Mouse (Mus musculus) brain, embryonic 14.5 days (tissue): ENCODE results near the gene Trappc10. TPM values are rescaled to one million over a fixed set of nuclear protein-coding genes. Genes with fewer than 3 reads are reported as not detected.

Experiments
- DNase-seq: peaks from one replicate; pipeline ENCODE4 v3.0.0-alpha.2; 2011; ENCODE audit warnings: low read depth
- CTCF ChIP-seq: fragments of 200-500 bp; IDR thresholded peaks from 2 replicates; pipeline ENCODE4 v1.5.1; 2012; ENCODE audit warnings: inconsistent platforms, mild to moderate bottlenecking, moderate library complexity, borderline replicate concordance; ENCODE audit not compliant: insufficient read depth, insufficient read length; ENCODE audit errors: extremely low read depth
- POLR2A ChIP-seq: fragments of 200-500 bp; IDR thresholded peaks from 2 replicates; pipeline ENCODE4 v1.6.1; 2012; ENCODE audit warnings: mild to moderate bottlenecking, inconsistent platforms, borderline replicate concordance; ENCODE audit not compliant: poor library complexity, insufficient read depth, insufficient read length, severe bottlenecking; ENCODE audit errors: extremely low read depth
- polyA plus RNA-seq: library from polyadenylated mRNA; depleted of rRNA; stranded (reverse); fragments of >200 nt; gene quantifications from 2 replicates; pipeline ENCODE4 v1.2.3, GENCODE M21; 2012; rRNA removed

Trappc10 gene
- polyA plus RNA-seq, 1 experiment = 65.5 TPM

GRCm38 (mm10) chr10:78159906-78160305 is 84.5 kb downstream of the Trappc10 start:
- DNase-seq = peak; percentile 87
- TF ChIP-seq POLR2A = no peak
- TF ChIP-seq CTCF = peak; percentile 94

GRCm38 (mm10) chr10:78159252-78159878 is 85.1 kb downstream of the Trappc10 start:
- TF ChIP-seq CTCF = no peak
- no peak for TF ChIP-seq POLR2A
- peak; percentile 31 for DNase-seq

DNA sequence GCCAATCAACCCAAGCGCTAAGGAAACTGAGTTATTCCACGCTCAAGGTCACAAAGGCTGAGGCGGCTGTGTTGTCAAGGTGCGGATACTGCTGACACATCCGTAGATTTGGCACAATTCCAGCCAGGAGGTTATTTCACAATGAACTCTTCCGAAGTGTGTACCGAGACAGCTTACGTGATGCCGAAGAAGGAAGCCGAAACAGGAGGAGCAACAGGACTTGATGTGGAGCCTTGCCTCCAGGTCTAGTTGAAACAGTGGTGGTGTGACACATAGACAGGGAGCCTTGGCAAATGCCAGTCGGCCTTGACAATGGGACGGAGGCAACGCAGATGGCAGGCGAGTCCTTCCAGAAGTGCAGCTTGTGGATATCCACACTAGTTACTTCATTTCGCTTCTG is 86.4 kb downstream of the Trappc10 start:
- TF ChIP-seq CTCF (no peak), POLR2A (no peak)
- DNase-seq = no peak

- no peak for TF ChIP-seq POLR2A
- no peak for TF ChIP-seq CTCF
- DNase-seq = no peak
These were observed 87.5 kb downstream of the Trappc10 start for GRCm38 (mm10) chr10:78156926-78157325.

GRCm38 (mm10) chr10:78148834-78149766 is 95.3 kb downstream of the Trappc10 start:
- no peak for DNase-seq
- TF ChIP-seq CTCF (no peak), POLR2A (no peak)

DNA sequence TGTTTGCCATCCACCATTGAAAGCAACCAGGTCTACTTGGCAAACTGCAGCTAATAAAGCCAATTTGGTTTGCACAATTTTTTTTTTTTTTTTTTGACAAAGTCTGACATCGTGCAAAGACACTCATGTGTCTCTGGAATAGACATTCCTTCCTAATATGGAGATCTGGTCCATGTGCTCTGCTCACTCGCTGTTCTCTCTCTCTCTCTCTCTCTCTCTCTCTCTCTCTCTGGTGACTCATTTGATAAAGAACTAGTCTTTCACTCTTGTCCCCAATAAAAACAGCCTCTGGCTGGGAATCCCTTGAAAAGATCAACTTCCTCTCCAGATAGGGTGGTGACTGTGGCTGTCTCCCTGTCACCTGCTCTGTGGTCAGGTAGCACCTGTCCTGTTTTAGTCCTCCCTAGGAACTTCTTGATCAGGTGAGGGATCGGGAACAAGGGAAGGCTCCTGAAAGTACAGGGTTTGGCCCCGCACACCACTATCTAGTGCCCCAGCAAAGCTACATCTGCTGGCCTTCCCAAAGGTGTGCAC is 96.5 kb downstream of the Trappc10 start:
- DNase-seq = no peak
- TF ChIP-seq CTCF = no peak
- no peak for TF ChIP-seq POLR2A

DNA sequence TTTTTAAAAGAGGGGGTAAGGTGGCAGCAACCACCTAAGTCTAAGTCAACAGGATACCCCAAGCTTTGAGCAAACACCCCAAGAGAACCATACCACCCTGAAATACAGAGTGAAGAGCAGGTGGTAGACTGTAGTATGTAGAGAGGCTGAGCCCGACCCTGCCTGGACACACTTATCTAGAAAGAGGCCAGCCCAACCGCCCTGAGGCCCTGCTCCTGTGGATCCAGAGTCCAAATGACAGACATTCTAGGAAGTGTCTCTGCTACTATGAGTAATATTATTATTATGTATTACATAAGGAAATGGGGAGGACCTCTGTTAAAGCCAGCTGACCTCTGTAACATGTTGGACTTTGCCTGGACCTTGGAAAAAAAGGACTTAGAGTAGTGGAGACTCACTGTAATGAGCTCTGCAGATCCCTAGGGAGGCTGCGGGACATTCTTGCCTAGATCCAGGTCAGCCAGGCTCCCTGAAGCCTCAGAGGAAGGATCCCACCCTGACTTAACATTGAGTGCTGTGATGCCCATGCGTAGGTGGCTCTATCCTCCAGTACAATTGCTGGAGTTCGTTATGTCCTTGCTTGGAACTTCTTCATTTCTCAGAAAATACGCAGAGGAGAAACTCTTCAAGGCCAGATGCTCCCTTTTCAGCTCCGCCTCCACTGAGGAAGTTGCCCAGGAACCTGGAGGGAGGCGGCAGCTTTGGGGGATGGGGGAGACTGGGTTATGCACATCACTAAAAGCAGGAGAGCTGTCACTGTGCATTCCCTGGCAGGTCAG is 100.5 kb downstream of the Trappc10 start:
- TF ChIP-seq POLR2A (no peak), CTCF (no peak)
- DNase-seq = no peak

DNA sequence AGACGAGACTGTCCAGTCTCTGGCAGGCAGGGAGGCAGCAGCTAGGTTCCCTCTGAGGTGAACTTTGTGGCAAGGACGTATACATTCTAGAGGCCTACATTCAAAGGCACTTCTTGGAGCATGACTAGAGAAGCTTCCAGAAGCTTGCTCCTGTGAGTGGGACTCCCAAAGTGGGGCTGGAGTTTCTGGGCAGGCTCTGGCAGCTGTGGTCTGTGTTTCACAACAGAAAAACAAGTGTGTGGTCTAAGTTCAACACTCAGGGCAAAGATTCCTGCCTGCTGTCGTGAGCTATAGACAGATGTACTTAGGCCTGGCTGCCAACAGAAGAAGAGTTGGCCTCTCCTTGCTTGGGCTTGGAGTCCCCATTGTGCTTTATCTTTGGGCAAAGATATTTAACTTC is 103.6 kb downstream of the Trappc10 start:
- TF ChIP-seq CTCF (no peak), POLR2A (no peak)
- no peak for DNase-seq

- DNase-seq = no peak
- no peak for TF ChIP-seq CTCF
- TF ChIP-seq POLR2A = no peak
These were observed 104.2 kb downstream of the Trappc10 start for GRCm38 (mm10) chr10:78140251-78140600.

DNA sequence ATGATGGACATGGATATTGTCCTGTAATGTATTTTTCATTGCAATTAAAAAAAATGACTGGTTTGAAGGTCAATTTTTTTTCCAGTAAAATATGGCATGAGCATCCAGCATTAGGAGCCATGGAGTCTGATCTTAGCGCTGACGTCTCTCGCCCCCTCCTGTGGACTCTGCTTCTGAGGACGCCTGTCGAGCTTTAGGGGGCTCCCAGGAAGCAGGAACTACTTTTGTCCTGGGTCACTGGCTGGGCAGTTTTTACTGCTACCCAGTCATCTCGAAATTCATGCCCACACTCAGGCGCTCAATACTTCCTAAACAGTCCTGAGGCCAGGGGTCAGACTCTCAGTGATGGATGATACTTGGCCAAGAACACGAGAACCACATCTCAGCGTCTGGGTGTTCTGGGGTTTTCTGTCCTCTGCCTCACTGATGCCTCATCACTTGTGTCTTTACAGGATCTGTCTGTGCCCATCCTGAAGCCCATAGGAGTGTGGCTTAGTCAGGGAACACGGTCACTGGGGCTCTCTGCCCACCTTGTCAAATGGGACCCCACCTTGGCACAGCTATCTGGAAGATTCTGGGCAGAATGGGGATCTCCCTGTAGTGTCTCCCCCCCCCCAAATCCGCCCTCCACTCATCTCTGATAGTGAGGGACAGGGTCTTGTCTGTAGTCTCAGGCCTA is 104.7 kb downstream of the Trappc10 start:
- TF ChIP-seq POLR2A (no peak), CTCF (no peak)
- no peak for DNase-seq

DNA sequence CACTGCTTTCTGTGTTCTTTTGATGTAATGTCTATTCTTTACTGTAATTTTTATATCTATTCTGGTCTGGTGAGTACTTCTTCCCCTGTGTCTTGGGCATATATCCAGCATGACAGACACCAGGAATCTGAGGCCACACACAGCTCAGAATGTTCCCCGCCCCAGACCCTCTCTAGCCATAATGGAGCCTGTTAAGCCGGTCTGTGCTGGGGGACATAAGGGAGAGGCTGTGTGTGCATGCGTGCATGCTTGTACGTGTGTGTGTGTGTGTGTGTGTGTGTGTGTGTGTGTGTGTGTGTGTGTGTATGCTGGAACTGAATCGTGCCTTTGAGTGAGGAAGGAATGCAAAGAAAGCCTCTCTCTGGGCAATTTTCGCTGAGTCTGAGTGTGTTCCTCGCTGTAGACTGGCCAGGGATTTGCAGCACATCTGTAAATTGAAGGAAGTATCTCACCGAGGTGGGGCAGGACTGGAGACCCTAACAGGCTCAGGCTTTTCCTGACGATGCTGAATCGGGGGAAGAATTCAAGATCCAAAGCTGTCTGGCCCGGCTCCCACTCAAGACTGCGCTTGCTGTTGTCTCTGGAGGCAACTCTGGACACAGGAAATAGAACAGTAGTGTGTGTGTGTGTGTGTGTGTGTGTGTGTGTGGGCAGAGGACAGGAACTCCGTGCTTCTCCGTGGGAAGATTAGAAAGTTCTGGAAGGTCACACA is 105.5 kb downstream of the Trappc10 start:
- peak; percentile 44 for DNase-seq
- TF ChIP-seq POLR2A (no peak), CTCF (no peak)

DNA sequence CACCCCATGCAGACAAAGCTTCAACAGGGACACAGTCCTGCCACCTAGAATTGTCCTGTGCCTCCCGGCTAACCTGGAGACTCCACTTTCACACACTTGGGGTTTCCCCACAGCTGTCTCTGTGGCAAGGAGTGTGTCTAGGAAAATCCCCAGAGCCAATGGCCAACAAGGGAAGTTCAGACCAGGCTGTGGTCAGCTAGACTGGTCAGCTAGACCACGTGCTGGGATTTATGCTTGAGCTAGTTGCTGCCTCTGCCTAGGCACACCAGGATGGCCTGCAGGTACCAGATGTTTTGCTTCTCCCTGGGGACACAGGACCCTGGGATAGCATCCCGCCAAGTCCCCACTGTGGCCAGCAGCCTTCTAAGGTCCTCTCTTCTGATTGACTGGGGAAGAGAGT is 107.2 kb downstream of the Trappc10 start:
- DNase-seq = no peak
- TF ChIP-seq POLR2A (no peak), CTCF (no peak)

Other genes with a start within 250 kb of the Trappc10 start
- gene Pfkl, start 234.6 kb downstream of the Trappc10 start, polyA plus RNA-seq = 146 and 161 TPM in 2 replicates
- not detected in 2 replicates for gene Dnmt3l, start 202.7 kb downstream of the Trappc10 start, polyA plus RNA-seq
- 0.55 and 0.74 TPM in 2 replicates for gene Aire, start 201.0 kb downstream of the Trappc10 start, polyA plus RNA-seq
- gene Icosl, start 175.3 kb downstream of the Trappc10 start, polyA plus RNA-seq = 1.2 and 1.3 TPM in 2 replicates
- 60.2 and 75.5 TPM in 2 replicates for gene D10Jhu81e, start 74.9 kb downstream of the Trappc10 start, polyA plus RNA-seq
- gene Pwp2, start 59.5 kb downstream of the Trappc10 start, polyA plus RNA-seq = 18.7 and 19.6 TPM in 2 replicates
- 95.2 and 97.6 TPM in 2 replicates for gene Agpat3, start 107.8 kb upstream of the Trappc10 start, polyA plus RNA-seq
- gene Rrp1, start 168.4 kb upstream of the Trappc10 start, polyA plus RNA-seq = 211 and 385 TPM in 2 replicates
- 53.5 and 72.9 TPM in 2 replicates for gene Cstb, start 181.0 kb upstream of the Trappc10 start, polyA plus RNA-seq
- gene Pdxk, start 220.3 kb upstream of the Trappc10 start, polyA plus RNA-seq = 13.8 and 26.2 TPM in 2 replicates